Mouse (Mus musculus): Measurements from ENCODE around the gene Tmem72.
A peak's percentile ranks its signal among the peaks of the same experiment; 100 is the strongest.

Tmem72 gene

DNA sequence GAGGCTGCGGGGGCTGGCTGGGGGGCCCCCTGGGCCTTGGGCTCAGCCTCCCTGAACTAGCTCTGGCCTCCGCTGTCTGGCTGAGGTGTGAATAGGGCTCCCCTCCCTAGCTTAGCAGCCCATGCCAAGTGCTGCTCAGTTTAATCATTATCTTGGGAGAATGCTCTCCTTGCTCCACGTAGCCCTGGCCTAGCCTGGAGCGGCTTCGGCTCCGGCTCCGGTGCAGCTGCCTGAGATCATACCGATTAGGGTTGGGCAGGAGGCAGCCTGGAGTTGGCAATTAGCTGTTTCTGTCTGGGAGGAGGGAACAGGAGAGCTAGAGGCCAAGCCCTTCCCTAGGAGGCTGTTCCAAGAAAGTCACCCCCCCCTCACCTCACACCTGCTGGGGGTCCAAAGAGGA lies at the start of gene Tmem72:
Gene Tmem72, minus strand, starts transcription at position 248 of the 400 bp plus-strand sequence.
- DNase-seq (ENCODE audit: low read depth, low spot score): no peak

DNA sequence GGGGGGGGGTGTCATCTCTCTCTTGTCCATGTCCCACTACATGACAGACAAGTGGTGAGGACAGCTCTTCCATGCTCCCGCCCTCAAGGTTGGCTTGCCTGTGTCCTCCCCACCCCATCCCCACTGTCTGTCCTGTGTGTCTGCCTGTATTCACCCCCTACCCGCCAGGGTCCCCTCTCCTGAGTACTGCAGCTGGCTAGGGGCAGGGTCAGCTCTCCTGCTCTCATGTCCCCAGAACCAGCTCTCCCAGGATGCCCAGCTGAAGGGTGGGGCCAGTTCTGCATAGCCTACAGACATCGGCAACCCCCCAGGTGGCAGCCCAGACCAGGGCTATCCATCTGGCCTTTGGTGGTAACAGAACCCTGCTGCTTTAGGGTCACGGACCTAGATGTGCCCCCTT lies 47.8 kb upstream of the Tmem72 start:
- DNase-seq (ENCODE audit: low read depth, low spot score): no peak

DNA sequence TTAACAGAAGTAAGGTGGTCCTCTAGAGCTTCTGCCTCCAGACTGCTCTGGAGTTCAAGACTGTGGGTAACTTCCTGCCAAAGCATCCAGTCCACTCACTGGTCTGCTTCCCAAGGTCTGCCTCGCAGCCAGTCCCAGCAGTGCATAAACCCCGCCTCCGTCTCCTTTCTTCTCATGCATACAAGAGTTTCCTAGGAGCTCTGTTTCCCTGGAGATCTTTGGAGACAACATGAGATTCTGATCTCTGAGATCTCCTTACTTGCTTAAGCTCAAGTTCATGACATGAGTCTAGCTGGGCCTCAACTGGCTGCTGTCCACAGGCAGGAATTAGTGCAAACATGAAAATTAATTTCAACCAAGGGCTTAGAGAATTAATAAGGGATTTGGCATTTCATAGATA lies 45.6 kb upstream of the Tmem72 start:
- no peak for DNase-seq (ENCODE audit: low read depth, low spot score)

DNA sequence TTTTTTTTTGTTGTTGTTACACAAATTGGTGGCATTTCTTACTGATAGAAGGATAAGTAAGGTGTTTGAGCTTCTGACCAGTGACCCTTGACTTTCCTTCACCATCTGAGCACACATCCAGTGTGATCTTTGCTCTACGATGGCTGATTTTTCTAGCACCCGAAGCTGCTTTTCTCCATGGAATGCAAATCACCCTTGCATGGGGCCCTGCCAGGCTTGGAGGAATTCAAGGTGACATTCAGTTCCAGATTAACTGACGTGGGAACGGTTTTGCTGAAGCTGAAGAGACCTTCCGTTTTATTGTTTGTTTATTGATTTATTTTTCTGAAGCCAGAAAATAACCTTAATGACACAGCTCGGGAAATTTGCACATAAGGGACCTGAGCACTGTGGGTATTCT lies 43.5 kb upstream of the Tmem72 start:
- no peak for DNase-seq (ENCODE audit: low read depth, low spot score)

DNA sequence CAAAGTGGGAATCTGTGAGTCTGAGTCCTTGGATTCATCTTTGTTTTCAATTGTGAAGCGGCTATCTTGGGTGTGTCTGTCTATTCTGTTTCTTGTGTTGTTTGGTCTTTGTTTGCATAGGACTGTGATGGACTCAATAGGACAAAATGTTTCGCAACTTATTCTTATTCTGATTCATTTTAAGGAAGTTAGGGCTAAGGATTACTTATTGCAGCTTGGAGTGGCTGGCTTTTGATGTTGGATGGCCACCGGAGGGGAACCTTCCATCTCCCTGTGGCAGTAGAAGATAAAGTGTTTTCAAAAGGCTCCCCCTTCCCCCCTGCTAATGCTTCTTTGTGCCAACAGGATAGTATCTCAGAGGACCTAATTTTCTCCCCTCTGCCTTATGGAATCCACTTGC lies 39.7 kb upstream of the Tmem72 start:
- no peak for DNase-seq (ENCODE audit: low read depth, low spot score)

DNA sequence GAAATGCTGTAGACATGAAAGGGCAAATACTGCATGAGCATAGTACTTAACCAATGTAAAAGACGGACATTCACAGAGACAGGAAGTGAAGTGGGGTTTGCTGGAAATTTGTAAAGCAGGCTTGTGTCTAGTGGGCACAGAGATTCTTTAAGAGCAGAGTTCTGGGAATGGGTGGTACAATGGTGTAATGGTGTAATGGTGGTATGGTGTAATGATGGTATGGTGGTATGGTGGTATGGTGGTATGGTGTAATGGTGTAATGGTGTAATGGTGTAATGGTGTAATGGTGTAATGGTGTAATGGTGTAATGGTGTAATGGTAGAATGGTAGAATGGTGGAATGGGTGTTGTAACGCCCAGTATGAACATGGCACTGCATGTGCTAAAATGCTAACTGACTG lies 21.3 kb upstream of the Tmem72 start:
- DNase-seq (ENCODE audit: low read depth, low spot score): no peak

DNA sequence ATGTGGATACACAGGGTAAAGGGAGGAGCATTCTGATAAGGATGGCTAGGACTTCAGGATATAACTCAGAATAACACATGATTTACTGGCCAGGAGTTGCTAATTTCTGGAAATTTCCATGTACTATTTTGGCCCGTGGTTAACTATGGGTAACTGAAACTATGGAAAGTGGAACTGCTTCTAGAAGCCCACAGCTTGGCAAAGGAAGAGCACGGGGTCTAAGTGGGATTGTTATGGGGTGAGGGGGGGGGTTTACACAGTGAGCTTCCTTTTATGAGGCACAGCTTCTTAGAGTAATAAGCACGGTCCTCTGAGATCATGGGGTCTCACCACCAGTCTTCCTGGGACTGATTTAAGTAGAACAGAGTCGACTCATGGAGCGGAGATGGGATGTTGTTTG lies 18.6 kb upstream of the Tmem72 start:
- DNase-seq (ENCODE audit: low read depth, low spot score): no peak

DNA sequence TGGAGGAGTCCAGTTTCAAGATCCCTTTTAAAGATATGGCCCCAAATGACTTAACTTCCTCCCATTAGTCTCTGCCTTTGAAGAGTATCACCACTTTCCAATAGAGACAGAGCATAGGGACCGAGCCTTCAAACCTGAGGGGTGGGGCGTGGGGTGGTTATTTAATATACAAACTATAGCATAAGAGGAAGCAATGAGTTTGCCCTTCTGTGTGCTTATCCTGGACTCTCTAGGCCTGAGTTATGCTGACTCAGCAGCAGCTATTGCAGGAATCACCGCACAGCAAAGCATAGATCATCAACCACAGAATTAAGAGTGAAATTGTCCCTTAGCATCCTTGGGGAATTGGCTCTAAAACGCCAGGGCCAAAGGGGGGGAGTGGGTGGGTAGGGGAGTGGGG lies 16.9 kb upstream of the Tmem72 start:
- DNase-seq (ENCODE audit: low read depth, low spot score): no peak

DNA sequence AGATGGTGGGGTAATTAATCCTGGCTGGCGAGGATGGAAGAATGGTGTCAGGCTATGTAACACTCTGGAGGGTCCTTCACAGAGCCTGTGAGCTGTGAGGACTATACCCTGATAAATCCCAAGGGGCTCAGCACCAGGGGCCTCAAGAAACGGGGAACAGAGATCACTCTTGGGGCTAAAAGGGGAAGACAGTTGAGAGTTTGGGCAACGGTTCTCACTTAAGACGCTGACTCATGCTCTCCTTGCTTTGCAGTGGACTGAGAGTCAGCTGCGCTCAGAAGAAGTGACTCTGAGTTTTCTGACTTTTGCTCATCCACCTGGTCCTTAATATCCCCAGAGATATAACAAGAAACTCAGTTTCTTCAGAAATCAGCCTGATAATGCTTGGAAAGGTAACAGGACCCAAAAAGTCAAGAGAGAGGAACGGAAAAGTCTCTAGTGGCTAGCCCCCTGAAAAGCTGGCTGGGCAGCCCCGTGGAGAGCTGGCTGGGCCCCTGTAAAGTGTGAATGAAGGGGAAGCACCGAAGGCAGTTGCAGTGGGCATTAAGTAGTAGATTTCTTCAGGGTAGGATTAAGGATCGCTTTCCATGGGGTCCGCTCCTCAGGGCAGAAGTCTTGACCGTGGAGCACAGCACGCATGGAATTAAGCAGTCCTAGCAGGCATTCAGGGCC lies 7.9 kb upstream of the Tmem72 start:
- peak; percentile 70 for DNase-seq (ENCODE audit: low read depth, low spot score)

DNA sequence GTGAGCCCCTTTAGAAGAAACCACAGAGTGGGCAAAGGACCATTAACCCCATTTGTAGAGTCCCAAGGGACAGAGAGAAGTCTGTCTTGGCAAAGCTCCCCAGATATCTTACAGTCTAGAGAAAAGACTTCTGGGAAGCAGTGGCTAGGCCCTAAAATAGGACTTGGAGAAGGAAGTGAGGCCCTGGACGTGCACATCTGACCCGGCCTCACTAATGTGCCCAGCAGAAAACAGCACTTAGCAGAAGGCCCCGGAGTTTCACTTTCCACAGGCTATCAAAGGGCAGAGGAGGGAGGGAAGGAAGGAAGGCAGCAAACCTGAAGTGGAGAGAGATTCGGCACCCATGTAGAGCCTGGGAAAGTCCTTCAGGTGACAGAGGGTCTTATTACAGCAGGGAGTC lies 2.2 kb upstream of the Tmem72 start:
- DNase-seq (ENCODE audit: low read depth, low spot score): no peak

DNA sequence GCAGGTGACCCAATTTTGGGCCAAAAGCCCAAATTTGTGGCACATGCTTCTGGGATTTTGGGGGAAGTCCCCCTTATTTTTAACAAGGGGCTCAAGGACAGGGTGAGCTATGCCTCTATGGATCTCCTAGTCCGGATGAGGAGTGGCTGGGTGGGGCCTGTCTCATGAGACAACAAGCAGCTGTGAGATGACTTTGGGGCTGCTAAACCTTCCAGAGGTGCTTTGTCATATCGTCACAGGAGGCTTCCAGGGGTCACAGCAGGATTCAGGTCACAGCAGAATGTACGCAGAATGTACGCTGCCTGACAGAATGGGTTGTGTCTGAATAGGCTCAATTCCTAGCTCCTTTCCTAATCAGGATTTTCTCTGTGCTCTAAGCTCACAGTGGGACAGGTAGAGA lies 1.6 kb upstream of the Tmem72 start:
- DNase-seq (ENCODE audit: low read depth, low spot score): no peak

DNA sequence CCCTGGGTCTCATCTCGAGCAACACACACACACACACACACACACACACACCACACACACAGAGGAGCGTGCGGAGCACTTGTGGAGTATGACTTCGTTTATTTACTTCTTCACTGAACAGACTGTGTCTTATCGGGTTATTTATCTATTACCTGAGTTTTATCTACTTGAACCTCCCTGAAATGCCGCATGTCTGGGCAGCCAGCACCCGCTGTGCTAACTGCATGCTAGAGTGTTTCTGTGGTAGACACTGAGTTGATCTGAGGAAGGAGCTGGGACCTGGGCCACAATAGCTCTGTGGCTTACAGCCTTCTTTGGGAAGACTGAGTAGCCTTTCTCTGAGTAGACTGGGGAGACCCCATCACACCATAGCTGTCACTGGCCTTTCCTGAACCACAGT lies 1.1 kb upstream of the Tmem72 start:
- no peak for DNase-seq (ENCODE audit: low read depth, low spot score)

DNA sequence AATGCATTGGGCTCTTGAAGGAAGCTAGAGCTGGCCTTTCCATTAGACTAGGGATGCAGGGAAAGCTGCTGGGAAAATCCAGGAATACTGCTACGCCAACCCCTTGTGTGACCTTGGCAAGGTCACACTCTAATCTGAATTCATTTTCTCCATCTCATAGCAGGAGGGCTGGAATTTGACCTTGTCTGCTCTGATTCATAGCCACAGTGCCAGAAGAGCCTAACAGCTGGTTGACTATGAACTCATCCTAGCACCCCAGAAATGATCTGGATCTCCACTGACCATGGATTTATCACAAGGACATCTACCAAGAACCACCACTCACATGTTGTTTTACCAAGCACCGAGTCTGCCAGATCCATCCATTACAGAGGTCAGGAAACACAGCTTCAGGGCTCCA lies 1.5 kb downstream of the Tmem72 start:
- DNase-seq (ENCODE audit: low read depth, low spot score): no peak

DNA sequence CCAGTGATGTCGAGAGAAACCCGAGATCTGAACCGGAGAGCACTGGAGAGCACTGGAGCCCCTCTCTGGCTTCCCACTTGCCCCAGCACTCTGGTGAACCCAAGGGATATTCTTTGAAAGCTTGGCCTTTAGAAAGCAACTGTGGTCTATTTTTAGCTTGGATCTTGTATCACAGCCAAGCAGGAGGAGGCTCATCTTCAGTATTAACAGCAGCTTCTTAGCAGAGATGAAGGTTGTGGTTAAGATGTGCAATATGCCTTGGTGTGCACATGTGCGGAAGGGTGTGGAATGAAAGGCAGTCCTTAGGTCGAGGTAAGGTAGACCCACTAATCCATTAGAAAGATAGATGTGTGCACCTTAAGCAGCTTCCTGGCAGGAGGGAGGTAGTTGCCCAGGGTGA lies 2.1 kb downstream of the Tmem72 start:
- no peak for DNase-seq (ENCODE audit: low read depth, low spot score)

DNA sequence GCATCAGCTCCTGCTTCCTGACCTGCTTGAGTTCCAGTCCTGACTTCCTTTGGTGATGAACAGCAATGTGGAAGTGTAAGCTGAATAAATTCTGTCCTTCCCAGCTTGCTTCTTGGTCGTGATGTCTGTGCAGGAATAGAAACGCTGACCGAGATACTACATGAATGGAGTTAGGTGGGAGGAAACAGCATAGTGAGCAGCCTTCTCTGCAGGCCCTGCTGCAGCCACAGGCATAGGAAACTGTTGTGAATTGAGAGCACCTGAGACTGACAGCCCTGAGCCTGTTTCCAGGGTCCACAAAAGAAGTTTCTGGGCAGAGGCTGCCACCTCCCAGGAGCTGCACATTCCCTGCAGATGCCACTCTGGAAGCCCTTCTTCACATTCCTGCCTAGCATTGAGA lies 2.7 kb downstream of the Tmem72 start:
- DNase-seq (ENCODE audit: low read depth, low spot score): no peak

DNA sequence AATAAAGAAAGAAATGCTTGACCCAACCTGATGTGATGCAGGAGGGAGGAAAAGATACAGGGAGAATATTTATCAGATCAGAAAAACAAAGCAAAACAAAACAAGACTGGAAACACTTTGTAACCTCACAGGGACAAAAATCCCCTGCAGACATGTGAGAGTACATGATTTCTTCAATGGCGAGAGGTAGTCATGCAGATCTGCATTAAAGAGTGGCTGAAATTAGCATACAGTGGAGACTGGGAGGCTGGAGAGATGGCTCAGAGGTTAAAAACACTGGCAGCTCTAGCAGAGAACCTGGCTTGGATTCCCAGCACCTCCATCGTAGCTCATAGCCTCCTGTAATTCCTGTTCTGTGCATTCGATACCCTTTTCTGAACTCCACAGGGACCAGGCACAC lies 4.2 kb downstream of the Tmem72 start:
- no peak for DNase-seq (ENCODE audit: low read depth, low spot score)

DNA sequence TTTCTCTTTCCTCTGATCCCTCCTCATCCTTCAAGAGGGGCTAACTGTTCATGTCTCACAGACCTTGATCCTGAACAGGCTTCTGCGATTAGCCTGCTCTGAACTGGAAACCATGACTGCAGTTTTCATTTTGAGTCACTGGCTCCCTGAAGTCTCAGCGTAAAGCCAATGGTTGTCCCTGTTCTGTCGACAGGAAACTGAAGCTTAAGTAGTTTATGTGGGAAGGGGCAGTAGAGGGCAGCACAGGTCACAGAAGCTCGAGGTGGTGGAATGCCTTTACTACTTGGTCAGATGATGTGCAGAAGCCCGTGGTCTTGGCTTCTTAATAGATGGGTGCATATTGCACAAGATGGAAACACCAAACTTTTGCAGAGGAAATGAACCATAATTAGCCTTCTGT lies 4.7 kb downstream of the Tmem72 start:
- peak; percentile 23 for DNase-seq (ENCODE audit: low read depth, low spot score)

DNA sequence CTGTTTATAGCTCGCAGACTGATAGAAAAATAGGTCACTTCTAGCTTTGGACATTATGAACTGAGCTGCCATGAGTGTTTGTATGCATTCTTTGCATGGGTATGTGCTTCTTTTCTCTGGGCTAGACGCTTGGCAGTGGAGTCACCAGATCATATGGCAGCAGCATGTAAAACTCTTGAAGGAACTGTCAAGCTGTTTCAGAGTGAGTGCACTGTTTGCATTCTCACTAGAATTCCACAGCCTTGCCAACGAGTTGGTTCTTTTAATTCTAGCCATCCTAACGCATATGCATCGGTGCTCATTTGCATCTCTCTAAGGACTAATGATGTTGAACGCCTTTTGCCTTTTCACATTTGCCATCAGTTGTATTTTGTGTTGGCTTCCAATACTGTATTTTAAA lies 12.4 kb downstream of the Tmem72 start:
- no peak for DNase-seq (ENCODE audit: low read depth, low spot score)

DNA sequence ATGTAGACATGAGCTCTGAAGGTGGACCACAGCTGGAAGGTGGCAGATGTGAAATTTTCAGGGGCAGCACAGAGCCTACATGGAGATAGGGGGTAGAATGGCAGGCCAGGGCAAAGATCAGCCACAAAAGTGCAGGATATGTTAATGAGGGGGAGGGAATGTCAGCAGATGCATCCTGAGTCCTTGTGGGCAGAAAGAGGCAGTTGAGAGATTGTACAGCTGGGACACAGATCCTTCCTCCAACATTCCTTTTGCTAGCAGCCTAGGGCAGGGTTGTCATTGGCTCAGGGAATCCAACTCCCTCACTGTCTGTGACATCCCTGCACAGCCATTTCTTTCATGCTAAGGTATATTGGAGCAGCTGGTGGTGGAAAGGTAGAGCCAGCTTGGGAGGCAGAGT lies 15.9 kb downstream of the Tmem72 start:
- no peak for DNase-seq (ENCODE audit: low read depth, low spot score)

DNA sequence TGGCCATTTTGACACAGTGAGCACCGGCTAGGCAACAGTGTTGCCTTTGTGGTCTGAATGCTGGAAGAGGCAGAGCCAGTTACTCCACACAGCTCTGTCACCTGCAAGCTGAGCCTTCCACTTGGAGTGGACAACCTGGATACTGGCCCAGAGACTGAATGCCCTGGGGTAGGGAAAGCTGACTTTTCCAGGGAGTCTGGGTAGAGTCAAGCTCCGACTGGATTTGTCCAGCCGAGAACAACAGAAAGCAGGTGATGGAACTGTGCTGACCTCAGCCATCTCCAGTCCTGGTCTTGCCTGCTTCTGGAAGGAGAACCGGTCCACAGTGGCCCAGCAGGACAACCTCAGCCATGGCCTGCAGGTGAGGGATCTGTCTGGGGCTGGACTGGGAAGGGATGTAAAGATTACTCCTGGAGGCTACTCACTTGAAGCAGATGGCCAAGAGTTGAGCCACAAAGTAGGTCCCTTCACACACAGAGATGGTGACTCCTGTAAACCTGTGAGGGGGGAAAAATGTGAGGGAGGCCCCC lies 18.8 kb downstream of the Tmem72 start:
- no peak for DNase-seq (ENCODE audit: low read depth, low spot score)

DNA sequence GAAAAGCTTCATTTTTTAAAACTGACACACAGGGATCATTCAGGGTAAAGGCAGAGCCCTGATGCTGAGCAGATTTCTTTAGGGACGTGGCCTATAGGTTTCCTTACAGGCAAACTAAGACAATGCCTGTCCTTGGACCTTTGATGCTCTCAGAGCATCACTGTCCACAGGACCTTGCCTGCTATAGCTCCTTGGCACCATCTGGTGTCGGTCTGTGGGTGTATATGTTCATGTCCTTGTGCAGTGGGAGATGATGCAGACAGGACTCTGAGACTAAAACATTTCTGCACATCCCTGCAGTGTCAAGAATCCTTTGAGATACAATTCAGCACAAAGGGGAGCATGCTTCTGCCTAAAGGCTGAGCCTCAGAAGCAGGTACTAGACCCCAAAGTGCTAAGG lies 19.3 kb downstream of the Tmem72 start:
- DNase-seq (ENCODE audit: low read depth, low spot score): peak; percentile 55

DNA sequence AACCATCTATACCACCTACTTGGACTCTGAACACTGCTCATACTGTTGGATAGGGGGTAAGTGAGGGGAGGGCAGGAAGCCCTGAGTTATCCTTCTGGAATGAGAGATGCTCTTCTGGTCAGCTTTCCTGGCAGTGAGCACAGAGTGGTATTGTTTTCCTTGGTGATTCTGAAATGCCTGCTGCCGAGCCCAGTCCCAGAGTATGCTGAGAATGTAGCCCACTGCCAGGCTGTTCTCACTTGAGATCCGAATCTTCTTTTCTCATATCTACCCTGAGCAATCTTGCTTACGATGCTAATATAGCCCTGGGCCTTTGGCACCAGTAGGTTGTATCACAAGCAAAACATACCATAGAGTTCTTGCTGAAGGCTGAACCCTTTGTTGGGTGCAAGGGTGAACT lies 22.4 kb downstream of the Tmem72 start:
- no peak for DNase-seq (ENCODE audit: low read depth, low spot score)

DNA sequence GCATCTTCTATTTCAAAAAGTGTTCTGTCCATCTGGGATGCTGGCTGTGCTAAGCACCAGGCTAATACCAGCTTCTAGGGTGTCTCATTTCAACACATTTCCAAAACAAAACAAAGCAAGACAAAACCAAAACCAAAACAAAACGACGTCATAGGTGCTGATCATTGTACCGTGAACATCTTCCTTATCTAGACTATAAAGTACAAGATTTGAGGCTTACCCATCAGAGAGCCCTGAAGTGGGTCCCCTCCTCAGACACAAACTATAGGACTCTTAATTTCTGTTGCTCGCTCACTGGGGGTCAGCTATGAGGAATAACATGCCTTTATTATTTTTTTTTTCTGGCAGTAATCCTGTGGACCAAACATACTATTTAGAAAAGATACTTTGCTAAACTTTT lies 23.1 kb downstream of the Tmem72 start:
- peak; percentile 66 for DNase-seq (ENCODE audit: low read depth, low spot score)

DNA sequence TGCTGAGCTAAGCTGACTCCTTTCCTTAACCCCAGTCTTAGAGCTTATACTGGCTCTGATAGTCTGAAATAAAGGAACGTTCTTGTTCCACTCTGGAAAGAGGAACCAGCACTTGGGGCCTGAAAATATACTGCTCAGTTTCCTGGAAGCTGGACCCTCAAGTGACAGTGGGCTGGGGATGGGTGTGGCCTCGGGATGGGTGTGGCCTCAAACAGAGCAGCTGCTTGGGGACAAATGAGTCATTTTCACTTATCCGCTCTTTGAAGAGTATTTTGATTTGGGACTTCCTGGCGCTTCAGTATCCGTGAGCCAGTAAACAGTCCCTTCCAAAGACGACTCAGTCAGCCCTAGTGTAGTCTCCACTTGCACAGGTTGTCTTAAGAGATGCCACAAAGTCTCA lies 34.4 kb downstream of the Tmem72 start:
- DNase-seq (ENCODE audit: low read depth, low spot score): peak; percentile 75

Data from A20 (cell line).